Mouse (Mus musculus) embryonic facial prominence, embryonic 14.5 days (tissue): ENCODE measurements around the gene Glul. TPM values are rescaled to one million over a fixed set of nuclear protein-coding genes. Genes with fewer than 3 reads are reported as not detected.

Experiments
- ATAC-seq: fragments of 200-750 bp; cut with Nextera tagmentation; 2 replicates; pipeline ENCODE4 v1.8.0; 2017; ENCODE audit warnings: low read depth, moderate number of reproducible peaks, moderate TSS enrichment
- DNase-seq: peaks from one replicate; pipeline ENCODE4 v3.0.0-alpha.2; 2015; ENCODE audit warnings: low spot score
- H3K27ac ChIP-seq: fragments of 300-500 bp; sonication (generic); replicated peaks from 2 replicates; pipeline ENCODE4 v1.5.1; 2014; ENCODE audit warnings: low read depth, mild to moderate bottlenecking, low read length, moderate library complexity
- H3K27me3 ChIP-seq: fragments of 300-500 bp; sonication (generic); replicated peaks from 2 replicates; pipeline ENCODE4 v1.6.1; 2014; ENCODE audit warnings: low read length; ENCODE audit not compliant: control insufficient read depth, insufficient read depth
- H3K36me3 ChIP-seq: fragments of 300-500 bp; sonication (generic); 2 replicates; pipeline ENCODE4 v1.6.1; 2014; ENCODE audit warnings: low read length, mixed read lengths; ENCODE audit not compliant: control insufficient read depth, insufficient read depth
- H3K4me1 ChIP-seq: fragments of 300-500 bp; sonication (generic); 2 replicates; pipeline ENCODE4 v1.6.1; 2014; ENCODE audit warnings: antibody characterized with exemption, low read length; ENCODE audit not compliant: control insufficient read depth, insufficient read depth
- H3K4me2 ChIP-seq: fragments of 300-500 bp; sonication (generic); 2 replicates; pipeline ENCODE4 v1.6.1; 2014; ENCODE audit warnings: low read depth, mild to moderate bottlenecking, low read length, moderate library complexity, mixed read lengths
- H3K4me3 ChIP-seq: fragments of 300-500 bp; sonication (generic); 2 replicates; pipeline ENCODE4 v1.5.1; 2014; ENCODE audit warnings: low read depth, mild to moderate bottlenecking, low read length
- H3K9ac ChIP-seq: fragments of 300-500 bp; sonication (generic); 2 replicates; pipeline ENCODE4 v1.6.1; 2014; ENCODE audit warnings: low read depth, mild to moderate bottlenecking, low read length, moderate library complexity, mixed read lengths
- H3K9me3 ChIP-seq: fragments of 300-500 bp; sonication (generic); 2 replicates; pipeline ENCODE4 v1.6.1; 2016; ENCODE audit warnings: low read length; ENCODE audit not compliant: control insufficient read depth
- WGBS: fragments of 180-500 bp; shearing (Covaris S2); extraction: QIAGEN DNeasy Blood & Tissue Kit; methylation state at CpG from one replicate; pipeline ENCODE4 v1.1.7; 2014; 5-methylcytosine and 5-hydroxymethylcytosine counted together
- polyA plus RNA-seq: library from polyadenylated mRNA; unstranded; fragments of >200 nt; fragmentation: Nextera tagmentation; extraction: Ambion mirVana; gene quantifications from 2 replicates; pipeline ENCODE4 v1.2.1, GENCODE M21; 2014

Glul gene
- polyA plus RNA-seq, 1 experiment from 2014 or later, result 97.5 TPM

GRCm38 (mm10) chr1:153893746-153894145 is 6.0 kb upstream of the Glul start:
- Histone ChIP-seq H3K4me3 (no peak overlapping the region), H3K27ac (no peak overlapping the region), H3K9me3 (no peaks in the 10 kb centered on the region), H3K4me2 (no peak overlapping the region), H3K4me1 (0 out of 2 replicates have a peak, but pooled peaks cover under 1% of the 10 kb centered on the region), H3K36me3 (no peaks in the 10 kb centered on the region), H3K9ac (no peak overlapping the region), H3K27me3 (no peaks in the 10 kb centered on the region)
- ATAC-seq, result no peak
- DNase-seq, result no peak
- WGBS, result 50% methylated on average over 2 of the region's 2 CpGs

- H3K27ac ChIP-seq, result no peak overlapping the region
- no peaks in the 10 kb centered on the region for H3K27me3 ChIP-seq
- no peak overlapping the region for H3K4me3 ChIP-seq
- H3K9ac ChIP-seq, result no peak overlapping the region
- H3K4me2 ChIP-seq, result no peak overlapping the region
- 0 out of 2 replicates have a peak, but pooled peaks cover 3% of the 10 kb centered on the region for H3K4me1 ChIP-seq
- H3K9me3 ChIP-seq, result no peaks in the 10 kb centered on the region
- H3K36me3 ChIP-seq, result no peaks in the 10 kb centered on the region
- ATAC-seq (no peak; the same call in 1 of the 2 replicates), DNase-seq (peak; percentile 55)
- 52% methylated on average over 8 of the region's 8 CpGs for WGBS
These were observed 5.4 kb upstream of the Glul start for GRCm38 (mm10) chr1:153894201-153894893.

- Histone ChIP-seq H3K4me2 (no peak overlapping the region), H3K27ac (no peak overlapping the region), H3K4me3 (no peak overlapping the region), H3K4me1 (0 out of 2 replicates have a peak, but pooled peaks cover 3% of the 10 kb centered on the region), H3K9ac (no peak overlapping the region), H3K36me3 (no peaks in the 10 kb centered on the region), H3K9me3 (no peaks in the 10 kb centered on the region), H3K27me3 (no peaks in the 10 kb centered on the region)
- WGBS, result 34% methylated on average over 5 of the region's 5 CpGs
- DNase-seq (peak; percentile 85), ATAC-seq (no peak)
These were observed 4.8 kb upstream of the Glul start for GRCm38 (mm10) chr1:153894979-153895378.

GRCm38 (mm10) chr1:153897196-153897595 is 2.5 kb upstream of the Glul start:
- Histone ChIP-seq H3K27me3 (no peaks in the 10 kb centered on the region), H3K27ac (no peak overlapping the region)

GRCm38 (mm10) chr1:153898989-153899730 is 584 bp upstream of the Glul start:
- ATAC-seq, result peak; percentile 46; the same call in 1 of the 2 replicates
- peak overlapping the region; percentile 79 for H3K4me3 ChIP-seq
- no peaks in the 10 kb centered on the region for H3K9me3 ChIP-seq
- H3K9ac ChIP-seq, result peak overlapping the region; percentile 81
- H3K4me2 ChIP-seq, result peak overlapping the region; percentile 82
- no peaks in the 10 kb centered on the region for H3K27me3 ChIP-seq
- no peak for DNase-seq
- H3K4me1 ChIP-seq, result peaks cover 15% of the 10 kb centered on the region; the same call in 1 of the 2 replicates
- peaks cover 16% of the 10 kb centered on the region for H3K36me3 ChIP-seq
- WGBS, result 15% methylated on average over 22 of the region's 22 CpGs
- peak overlapping the region; percentile 96 for H3K27ac ChIP-seq

More at GRCm38 (mm10) chr1:153897196-153897595, 2.5 kb upstream of the Glul start:
- H3K36me3 ChIP-seq, result no peaks in the 10 kb centered on the region
- no peak for DNase-seq
- no peak overlapping the region for H3K4me3 ChIP-seq
- ATAC-seq, result no peak
- no peak overlapping the region for H3K9ac ChIP-seq
- 88% methylated on average over 8 of the region's 8 CpGs for WGBS
- H3K9me3 ChIP-seq, result no peaks in the 10 kb centered on the region
- no peak overlapping the region for H3K4me2 ChIP-seq
- peaks cover 15% of the 10 kb centered on the region; the same call in 1 of the 2 replicates for H3K4me1 ChIP-seq

- Histone ChIP-seq H3K36me3 (peaks cover 29% of the 10 kb centered on the region), H3K27ac (peak overlapping the region; percentile 96), H3K4me1 (peaks cover 15% of the 10 kb centered on the region; the same call in 1 of the 2 replicates), H3K27me3 (no peaks in the 10 kb centered on the region), H3K9ac (peak overlapping the region; percentile 81), H3K4me3 (peak overlapping the region; percentile 79), H3K4me2 (peak overlapping the region; percentile 82), H3K9me3 (no peaks in the 10 kb centered on the region)
- ATAC-seq (peak; percentile 28), DNase-seq (peak; percentile 61)
- 0% methylated on average over 25 of the region's 36 CpGs for WGBS
These were observed 637 bp downstream of the Glul start for GRCm38 (mm10) chr1:153900381-153900780.

- ATAC-seq, result no peak
- H3K4me3 ChIP-seq, result peak overlapping the region; percentile 79
- H3K4me2 ChIP-seq, result peak overlapping the region; percentile 82
- peak overlapping the region; percentile 96 for H3K27ac ChIP-seq
- under 1% methylated on average over 25 of the region's 25 CpGs for WGBS
- no peaks in the 10 kb centered on the region for H3K27me3 ChIP-seq
- peak; percentile 84 for DNase-seq
- peak overlapping the region; percentile 81 for H3K9ac ChIP-seq
- H3K9me3 ChIP-seq, result no peaks in the 10 kb centered on the region
- peaks cover 15% of the 10 kb centered on the region; the same call in 1 of the 2 replicates for H3K4me1 ChIP-seq
- peaks cover 35% of the 10 kb centered on the region for H3K36me3 ChIP-seq
These were observed 1.4 kb downstream of the Glul start for GRCm38 (mm10) chr1:153900860-153901730.

GRCm38 (mm10) chr1:153903006-153903405 is 3.3 kb downstream of the Glul start:
- no peak overlapping the region for H3K27ac ChIP-seq
- peaks cover 54% of the 10 kb centered on the region for H3K36me3 ChIP-seq
- no peaks in the 10 kb centered on the region for H3K9me3 ChIP-seq
- DNase-seq (peak; percentile 48), ATAC-seq (no peak)
- no peak overlapping the region for H3K4me3 ChIP-seq
- WGBS, result 77% methylated on average over 13 of the region's 13 CpGs
- H3K9ac ChIP-seq, result no peak overlapping the region
- H3K4me2 ChIP-seq, result peak overlapping the region; percentile 82; the same call in 1 of the 2 replicates
- no peaks in the 10 kb centered on the region for H3K27me3 ChIP-seq
- H3K4me1 ChIP-seq, result peaks cover 15% of the 10 kb centered on the region; the same call in 1 of the 2 replicates
